Mouse (Mus musculus): ENCODE data around the gene Igsf3. TPM values are rescaled to one million over a fixed set of nuclear protein-coding genes. Genes with fewer than 3 reads are reported as not detected.

Gene Igsf3
- polyA plus RNA-seq, 1 experiment = 8.3 TPM

- no peak for TF ChIP-seq GATA1 (IDR thresholded peaks at IDR 0.05; ENCODE audit: low read length)
Observed at GRCm38 (mm10) chr3:101447239-101447638, 70.4 kb downstream of the Igsf3 start.

GRCm38 (mm10) chr3:101448765-101449164 is 71.9 kb downstream of the Igsf3 start:
- TF ChIP-seq GATA1 (IDR thresholded peaks at IDR 0.05; ENCODE audit: low read length) = no peak

- no peak for TF ChIP-seq GATA1 (IDR thresholded peaks at IDR 0.05; ENCODE audit: low read length)
Observed at GRCm38 (mm10) chr3:101450811-101451428, 74.0 kb downstream of the Igsf3 start.

GRCm38 (mm10) chr3:101460618-101461017 is 83.7 kb downstream of the Igsf3 start:
- TF ChIP-seq GATA1 (IDR thresholded peaks at IDR 0.05; ENCODE audit: low read length) = no peak

DNA sequence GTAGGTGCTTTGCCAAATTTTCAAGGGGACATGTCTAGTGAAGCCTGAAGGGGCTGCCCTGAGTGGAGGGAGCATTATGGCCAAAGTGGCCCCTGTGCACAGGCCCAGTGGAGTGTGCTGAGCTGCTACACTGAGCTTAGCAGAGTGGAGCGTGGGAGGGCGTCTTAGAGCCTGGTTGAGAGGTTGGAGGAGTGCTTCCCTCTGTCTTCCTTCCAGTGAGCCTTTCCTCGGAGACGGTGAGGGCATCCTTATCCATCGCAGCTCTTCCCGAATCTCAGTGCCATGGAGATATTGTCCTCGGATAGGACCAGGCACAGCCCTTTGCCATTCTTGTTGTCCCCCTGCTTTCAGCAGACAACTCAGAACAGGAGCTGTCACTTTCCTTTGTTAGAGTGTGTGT is 84.2 kb downstream of the Igsf3 start:
- no peak for TF ChIP-seq GATA1 (IDR thresholded peaks at IDR 0.05; ENCODE audit: low read length)

DNA sequence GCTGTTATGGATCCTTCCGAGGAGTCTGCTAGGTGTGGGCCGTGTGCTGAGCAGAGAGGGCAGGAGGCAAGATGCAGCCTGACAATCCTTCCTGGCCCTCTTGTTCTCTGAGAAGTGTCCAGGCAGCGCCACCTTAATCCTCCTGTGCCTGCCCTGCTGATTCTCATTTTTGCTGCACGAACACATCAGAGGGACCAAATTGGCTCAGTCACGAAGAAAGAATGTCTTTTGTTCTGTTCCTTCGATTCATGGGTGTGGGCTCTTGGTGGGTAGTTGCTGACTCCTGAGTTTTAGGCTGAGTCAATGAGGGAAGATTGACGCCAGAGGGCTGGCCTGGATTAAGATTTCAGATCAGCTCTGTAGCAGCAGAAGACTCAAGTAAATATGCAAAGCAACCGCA is 84.9 kb downstream of the Igsf3 start:
- no peak for TF ChIP-seq GATA1 (IDR thresholded peaks at IDR 0.05; ENCODE audit: low read length)

DNA sequence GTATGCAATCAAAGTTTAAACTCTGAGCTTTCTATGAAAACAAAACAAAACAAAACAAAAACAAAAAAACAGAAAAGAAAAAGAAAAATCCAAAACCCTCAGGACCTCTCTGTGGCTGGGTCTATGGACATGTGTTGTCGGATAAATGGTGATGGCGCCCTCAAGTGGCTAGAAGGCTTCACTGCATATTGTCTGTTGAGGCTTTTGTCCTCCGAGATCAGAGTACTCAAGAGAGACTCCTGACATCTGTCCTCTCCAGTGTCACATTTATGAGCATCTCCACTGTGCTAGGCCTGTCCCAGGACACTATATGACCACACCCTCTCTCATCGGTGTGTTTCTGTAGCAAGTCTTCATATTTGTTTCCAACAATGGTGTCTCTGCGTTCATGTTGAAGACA is 85.4 kb downstream of the Igsf3 start:
- TF ChIP-seq GATA1 (IDR thresholded peaks at IDR 0.05; ENCODE audit: low read length) = no peak

- no peak for TF ChIP-seq GATA1 (IDR thresholded peaks at IDR 0.05; ENCODE audit: low read length)
Observed at GRCm38 (mm10) chr3:101463491-101463890, 86.6 kb downstream of the Igsf3 start.

- TF ChIP-seq GATA1 (IDR thresholded peaks at IDR 0.05; ENCODE audit: low read length) = no peak
Observed at GRCm38 (mm10) chr3:101469675-101470074, 92.8 kb downstream of the Igsf3 start.

GRCm38 (mm10) chr3:101471881-101472280 is 95.0 kb downstream of the Igsf3 start:
- no peak for TF ChIP-seq GATA1 (IDR thresholded peaks at IDR 0.05; ENCODE audit: low read length)

DNA sequence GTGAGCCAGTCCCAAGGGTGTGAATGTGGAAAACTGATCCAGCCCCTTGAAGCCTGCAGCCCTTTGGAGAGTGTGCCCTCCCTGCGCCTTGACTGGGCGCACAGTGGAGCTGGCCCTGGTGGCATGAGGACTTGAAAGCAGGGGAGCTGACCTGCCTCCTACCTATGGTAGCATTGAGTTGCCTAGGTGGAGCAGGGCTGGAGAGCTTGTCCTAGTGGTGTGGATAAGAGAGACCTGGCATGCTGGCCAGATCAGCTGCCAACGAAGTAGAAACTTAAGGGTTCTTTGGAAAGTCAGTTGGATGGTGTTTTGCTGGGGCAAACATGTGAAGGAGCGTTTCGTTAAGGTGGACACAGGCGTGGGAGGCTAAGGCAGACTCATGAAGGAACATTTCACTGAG is 105.1 kb downstream of the Igsf3 start:
- no peak for TF ChIP-seq GATA1 (IDR thresholded peaks at IDR 0.05; ENCODE audit: low read length)

- no peak for TF ChIP-seq GATA1 (IDR thresholded peaks at IDR 0.05; ENCODE audit: low read length)
Observed at GRCm38 (mm10) chr3:101483256-101483983, 106.5 kb downstream of the Igsf3 start.

DNA sequence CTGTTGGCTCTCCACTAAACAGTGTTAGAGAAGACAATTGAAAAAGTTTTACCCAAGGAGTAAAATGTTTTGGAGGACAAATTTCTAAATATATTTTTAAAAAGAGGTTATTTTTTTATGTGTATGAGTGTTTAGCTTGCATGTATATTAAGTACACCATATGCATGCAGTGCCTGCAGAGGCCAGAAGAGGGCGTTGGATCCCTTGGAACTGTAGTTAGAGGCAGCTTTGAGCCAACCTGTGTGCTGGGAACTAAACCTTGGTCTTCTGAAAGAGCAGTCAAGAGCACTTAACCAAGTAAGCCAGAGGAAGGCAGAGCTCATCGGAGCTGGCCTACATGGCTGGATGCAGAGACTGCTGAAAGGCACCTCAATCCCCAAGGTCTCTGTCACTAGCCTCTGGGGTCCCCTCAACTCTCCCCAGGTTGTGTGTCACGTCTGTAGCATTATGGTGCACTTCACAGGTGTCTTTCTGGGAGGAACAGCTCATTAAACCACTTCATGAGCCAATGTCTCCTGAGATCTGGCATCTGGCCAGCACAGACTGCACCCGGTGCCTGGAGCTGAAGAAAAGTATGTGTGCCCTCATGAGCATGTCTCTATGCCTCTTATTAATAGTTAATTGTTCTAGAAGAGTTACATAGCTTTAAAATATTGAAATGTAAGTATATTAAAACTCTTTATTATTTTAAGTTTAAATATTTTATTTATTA is 109.3 kb downstream of the Igsf3 start:
- TF ChIP-seq GATA1 (IDR thresholded peaks at IDR 0.05; ENCODE audit: low read length) = no peak

DNA sequence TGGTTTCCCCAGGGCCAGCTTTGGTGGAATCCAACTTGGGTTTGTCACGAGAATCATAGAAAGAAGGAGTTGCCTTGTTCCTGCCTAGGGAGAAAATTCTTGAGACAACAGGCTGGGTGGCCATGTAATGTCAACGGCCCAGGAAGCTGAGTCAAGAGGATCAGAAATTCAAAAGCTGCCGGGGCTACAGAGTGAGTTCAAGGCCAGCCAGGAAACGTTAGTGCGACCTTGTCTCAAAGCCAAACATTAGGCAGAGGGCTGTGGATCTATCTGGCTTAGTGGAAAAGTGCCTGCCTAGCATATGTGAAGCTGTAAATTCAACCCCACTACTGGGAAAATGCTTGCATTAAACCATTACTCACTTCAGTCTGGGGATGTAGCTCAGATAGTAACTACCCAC is 110.6 kb downstream of the Igsf3 start:
- no peak for TF ChIP-seq GATA1 (IDR thresholded peaks at IDR 0.05; ENCODE audit: low read length)

- no peak for TF ChIP-seq GATA1 (IDR thresholded peaks at IDR 0.05; ENCODE audit: low read length)
Observed at GRCm38 (mm10) chr3:101488204-101488603, 111.3 kb downstream of the Igsf3 start.

DNA sequence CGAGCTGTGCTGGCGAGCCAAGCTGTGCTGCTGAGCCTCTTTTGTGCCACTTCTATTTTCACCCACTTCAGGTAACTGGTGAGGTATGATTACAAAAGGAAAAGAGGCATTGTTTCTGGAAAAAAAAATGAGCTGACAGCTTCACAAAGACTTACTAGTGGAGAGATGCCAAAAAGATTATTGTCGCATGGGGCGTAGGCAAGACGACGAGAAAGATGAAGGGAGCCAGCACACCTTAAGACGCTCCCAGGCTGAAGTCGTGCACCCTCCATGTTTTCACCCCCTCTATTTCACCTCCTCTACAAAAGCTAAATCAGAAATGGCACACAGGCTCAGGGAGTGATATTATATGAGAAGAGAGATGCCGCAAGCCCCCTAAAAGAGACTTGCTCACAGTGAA is 113.6 kb downstream of the Igsf3 start:
- no peak for TF ChIP-seq GATA1 (IDR thresholded peaks at IDR 0.05; ENCODE audit: low read length)

GRCm38 (mm10) chr3:101492908-101493307 is 116.0 kb downstream of the Igsf3 start:
- no peak for TF ChIP-seq GATA1 (IDR thresholded peaks at IDR 0.05; ENCODE audit: low read length)

Measured in G1E-ER4 (cell line).